Mouse (Mus musculus): ENCODE data around the gene Ccr3. TPM values are rescaled to one million over a fixed set of nuclear protein-coding genes. Genes with fewer than 3 reads are reported as not detected.
"Not testable (repeated sequence)": the region's sequence is repeated elsewhere in the genome, so short reads cannot be mapped to it uniquely, and the experiment has no call there.

Gene Ccr3
- polyA plus RNA-seq, 1 experiment, result 0.04 TPM

- DNase-seq (ENCODE audit: low read depth), result no peak
- TF ChIP-seq CTCF (IDR thresholded peaks at IDR 0.05; ENCODE audit: borderline replicate concordance, extremely low read depth, insufficient read depth, insufficient read length), result no peak
Observed at GRCm38 (mm10) chr9:124053532-124053931, 31.8 kb downstream of the Ccr3 start.

- TF ChIP-seq CTCF (IDR thresholded peaks at IDR 0.05; ENCODE audit: borderline replicate concordance, extremely low read depth, insufficient read depth, insufficient read length), result no peak
- TF ChIP-seq POLR2A (IDR thresholded peaks at IDR 0.05; ENCODE audit: borderline replicate concordance, extremely low read depth, insufficient read depth, insufficient read length, poor library complexity, severe bottlenecking), result no peak
- DNase-seq (ENCODE audit: low read depth), result no peak
Observed at GRCm38 (mm10) chr9:124056158-124056709, 34.5 kb downstream of the Ccr3 start.

- TF ChIP-seq CTCF (IDR thresholded peaks at IDR 0.05; ENCODE audit: borderline replicate concordance, extremely low read depth, insufficient read depth, insufficient read length), result no peak
- no peak for TF ChIP-seq POLR2A (IDR thresholded peaks at IDR 0.05; ENCODE audit: borderline replicate concordance, extremely low read depth, insufficient read depth, insufficient read length, poor library complexity, severe bottlenecking)
- DNase-seq (ENCODE audit: low read depth), result no peak
Observed at GRCm38 (mm10) chr9:124059660-124060352, 38.0 kb downstream of the Ccr3 start.

GRCm38 (mm10) chr9:124061474-124062432 lies 40.0 kb downstream of the Ccr3 start:
- DNase-seq (ENCODE audit: low read depth), result not testable (repeated sequence)

- TF ChIP-seq CTCF (IDR thresholded peaks at IDR 0.05; ENCODE audit: borderline replicate concordance, extremely low read depth, insufficient read depth, insufficient read length), result no peak
- no peak for TF ChIP-seq POLR2A (IDR thresholded peaks at IDR 0.05; ENCODE audit: borderline replicate concordance, extremely low read depth, insufficient read depth, insufficient read length, poor library complexity, severe bottlenecking)
- DNase-seq (ENCODE audit: low read depth), result no peak
Observed at GRCm38 (mm10) chr9:124066572-124067103, 44.9 kb downstream of the Ccr3 start.

GRCm38 (mm10) chr9:124068098-124069058 lies 46.6 kb downstream of the Ccr3 start:
- DNase-seq (ENCODE audit: low read depth), result no peak
- TF ChIP-seq CTCF (IDR thresholded peaks at IDR 0.05; ENCODE audit: borderline replicate concordance, extremely low read depth, insufficient read depth, insufficient read length) (no peak), POLR2A (IDR thresholded peaks at IDR 0.05; ENCODE audit: borderline replicate concordance, extremely low read depth, insufficient read depth, insufficient read length, poor library complexity, severe bottlenecking) (no peak)

GRCm38 (mm10) chr9:124071506-124071905 lies 49.7 kb downstream of the Ccr3 start:
- no peak for DNase-seq (ENCODE audit: low read depth)
- TF ChIP-seq POLR2A (IDR thresholded peaks at IDR 0.05; ENCODE audit: borderline replicate concordance, extremely low read depth, insufficient read depth, insufficient read length, poor library complexity, severe bottlenecking), result no peak
- no peak for TF ChIP-seq CTCF (IDR thresholded peaks at IDR 0.05; ENCODE audit: borderline replicate concordance, extremely low read depth, insufficient read depth, insufficient read length)

GRCm38 (mm10) chr9:124079803-124080202 lies 58.0 kb downstream of the Ccr3 start:
- no peak for DNase-seq (ENCODE audit: low read depth)
- TF ChIP-seq CTCF (IDR thresholded peaks at IDR 0.05; ENCODE audit: borderline replicate concordance, extremely low read depth, insufficient read depth, insufficient read length), result no peak
- no peak for TF ChIP-seq POLR2A (IDR thresholded peaks at IDR 0.05; ENCODE audit: borderline replicate concordance, extremely low read depth, insufficient read depth, insufficient read length, poor library complexity, severe bottlenecking)

- not testable (repeated sequence) for DNase-seq (ENCODE audit: low read depth)
Observed at GRCm38 (mm10) chr9:124080471-124080870, 58.7 kb downstream of the Ccr3 start.

Other genes starting within 250 kb of the Ccr3 start
- gene Cxcr6, start 215.5 kb upstream of the Ccr3 start, polyA plus RNA-seq (2012; rRNA removed), result 0.04 TPM in 1 of 2 replicates, not detected in the other
- 4.6 and 8.1 TPM in 2 replicates for gene Fyco1, start 170.1 kb upstream of the Ccr3 start, polyA plus RNA-seq (2012; rRNA removed)
- not detected in 2 replicates for gene Xcr1, start 159.9 kb upstream of the Ccr3 start, polyA plus RNA-seq (2012; rRNA removed)
- gene Ccr1, start 53.3 kb upstream of the Ccr3 start, polyA plus RNA-seq (2012; rRNA removed), result 0.77 and 1.0 TPM in 2 replicates
- gene Ccr1l1, start 43.6 kb upstream of the Ccr3 start, polyA plus RNA-seq (2012; rRNA removed), result 0.09 TPM in 1 of 2 replicates, not detected in the other
- gene Ccr2, start 80.0 kb downstream of the Ccr3 start, polyA plus RNA-seq (2012; rRNA removed), result 0.32 and 0.37 TPM in 2 replicates
- 0.15 and 0.59 TPM in 2 replicates for gene Ccr5, start 99.6 kb downstream of the Ccr3 start, polyA plus RNA-seq (2012; rRNA removed)

All from brain, embryonic 14.5 days (tissue).